Mouse (Mus musculus): ENCODE data around the gene Ankmy1.

The Ankmy1 gene

GRCm38 (mm10) chr1:92902786-92903185, at the start of gene Ankmy1:
TSS of gene Ankmy1 (minus strand) at chr1:92902906.
- DNase-seq (ENCODE audit: low read depth): no peak

DNA sequence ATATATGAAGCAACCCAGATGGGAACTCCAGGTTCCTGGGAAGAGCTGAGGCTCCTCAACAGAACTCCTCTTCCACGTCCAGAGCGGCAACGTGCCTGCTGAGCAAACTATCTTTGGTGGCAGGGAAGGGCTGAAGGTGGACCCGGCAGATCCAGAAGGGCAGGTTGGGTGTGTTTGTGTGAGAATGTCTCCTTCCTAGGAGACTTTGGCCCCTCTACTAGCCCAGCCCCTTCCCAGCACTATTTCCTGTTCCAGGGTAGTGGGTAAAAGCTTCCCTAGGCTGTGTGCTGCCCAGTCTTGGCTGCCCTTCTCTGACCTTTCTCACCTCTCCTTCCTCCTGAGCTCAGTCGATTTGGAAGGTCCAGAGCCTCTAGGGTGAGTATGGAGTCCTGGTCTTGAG, 47.9 kb upstream of the Ankmy1 start, which contains the start of gene Gpr35:
Gpr35 (plus strand) TSS at position 259 of the 400 bp plus-strand sequence.
- DNase-seq (ENCODE audit: low read depth): no peak

DNA sequence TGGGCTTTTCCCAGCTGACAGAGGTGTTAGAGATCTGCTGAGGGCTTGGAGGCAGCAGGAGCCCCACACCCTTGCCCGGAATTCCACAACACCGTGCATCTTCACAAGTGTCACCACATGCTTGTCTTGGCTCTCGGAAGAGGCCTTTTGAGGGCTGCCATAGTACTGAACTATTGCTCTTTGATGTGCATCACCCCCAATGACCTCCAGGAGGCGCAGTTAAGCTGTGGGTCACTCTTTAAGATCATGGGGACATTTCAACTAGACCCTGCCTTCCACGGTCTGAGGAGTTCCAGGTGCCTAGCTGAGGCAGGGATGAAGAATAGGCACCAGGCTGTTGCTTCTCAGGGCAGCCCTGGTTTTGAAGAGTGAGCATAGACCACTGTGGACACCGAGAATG, 46.7 kb upstream of the Ankmy1 start:
- DNase-seq (ENCODE audit: low read depth): peak; percentile 41

- no peak for DNase-seq (ENCODE audit: low read depth)
Observed at GRCm38 (mm10) chr1:92947966-92948365, 45.3 kb upstream of the Ankmy1 start.

- no peak for DNase-seq (ENCODE audit: low read depth)
Observed at GRCm38 (mm10) chr1:92943219-92943989, 40.7 kb upstream of the Ankmy1 start.

- DNase-seq (ENCODE audit: low read depth): no peak
Observed at GRCm38 (mm10) chr1:92939746-92940145, 37.0 kb upstream of the Ankmy1 start.

- DNase-seq (ENCODE audit: low read depth): no peak
Observed at GRCm38 (mm10) chr1:92937797-92938196, 35.1 kb upstream of the Ankmy1 start.

DNA sequence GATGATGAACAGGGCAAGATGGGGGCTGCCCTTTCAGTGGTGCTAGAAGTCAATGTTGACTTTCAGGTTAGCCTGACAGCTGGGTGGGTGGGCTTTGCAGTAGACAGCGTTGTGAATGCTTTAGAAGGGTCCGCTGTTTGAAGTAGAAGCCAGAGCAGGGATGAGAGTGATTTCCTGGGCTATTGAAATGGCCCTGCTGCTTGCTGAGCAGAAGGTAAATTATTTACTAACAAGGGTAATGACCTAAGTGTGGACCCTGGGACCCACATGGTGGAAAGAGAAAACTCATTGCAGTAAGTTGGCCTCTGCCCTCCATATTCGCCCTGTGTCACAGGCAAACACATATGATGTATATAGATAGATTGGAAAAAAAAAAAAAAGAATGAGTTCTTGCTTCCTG, 33.8 kb upstream of the Ankmy1 start:
- DNase-seq (ENCODE audit: low read depth): no peak

- peak; percentile 55 for DNase-seq (ENCODE audit: low read depth)
Observed at GRCm38 (mm10) chr1:92935977-92936376, 33.3 kb upstream of the Ankmy1 start.

GRCm38 (mm10) chr1:92935054-92935962, 32.6 kb upstream of the Ankmy1 start:
- DNase-seq (ENCODE audit: low read depth): peak; percentile 64

DNA sequence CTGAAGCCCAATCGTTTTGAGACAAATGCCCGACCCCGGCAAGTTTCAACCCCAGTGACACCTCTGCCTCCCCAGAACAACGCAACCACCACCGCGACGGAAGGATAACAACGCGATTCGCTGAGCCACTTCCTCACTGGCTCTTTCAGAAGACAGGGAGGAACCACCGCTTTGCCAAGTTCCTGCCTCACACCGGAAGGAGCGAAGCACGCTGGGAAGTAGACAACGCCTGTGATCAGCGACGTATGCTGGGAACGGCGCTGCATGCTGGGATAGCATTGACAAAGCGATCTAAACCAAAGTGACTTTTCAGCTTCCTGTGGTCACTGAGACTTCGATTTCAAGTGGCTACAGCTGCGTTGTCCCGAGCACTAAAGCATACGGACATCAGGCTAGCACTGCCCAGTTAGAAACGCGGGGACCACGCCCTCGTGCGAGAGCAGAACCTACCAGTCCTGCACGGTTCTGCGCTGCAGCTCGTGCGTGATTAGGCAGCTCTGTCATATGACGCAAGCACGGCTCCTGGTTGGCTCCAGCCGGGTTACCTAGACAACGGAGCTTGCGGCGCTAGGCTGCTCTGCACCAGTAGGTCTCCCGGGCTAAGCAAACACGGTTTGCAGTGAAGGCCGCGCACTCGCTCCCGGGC, 31.6 kb upstream of the Ankmy1 start, which contains the start of gene Capn10:
Capn10 (plus strand) TSS at position 195 of the 646 bp plus-strand sequence.
- peak; percentile 98 for DNase-seq (ENCODE audit: low read depth)

DNA sequence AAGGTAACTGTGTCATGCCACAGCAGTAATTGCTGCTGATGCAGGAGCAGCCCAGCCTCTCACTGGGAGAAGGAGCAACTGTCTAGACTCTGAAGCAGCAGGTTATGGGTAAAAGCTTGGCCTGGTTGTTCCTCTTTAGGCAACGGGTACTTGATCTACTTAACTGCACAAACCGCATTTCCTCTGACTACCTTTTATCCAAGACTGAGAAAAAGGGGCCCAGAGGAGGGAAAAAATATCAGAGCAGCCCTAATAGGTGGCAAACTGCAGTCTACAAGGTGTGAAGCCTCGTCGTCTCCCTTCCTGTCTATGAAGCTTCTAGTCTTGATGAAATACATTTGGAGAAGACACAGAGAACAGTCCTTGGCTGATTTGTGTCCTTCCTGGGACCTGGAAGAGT, 30.9 kb upstream of the Ankmy1 start:
- DNase-seq (ENCODE audit: low read depth): no peak

GRCm38 (mm10) chr1:92930171-92930706, 27.5 kb upstream of the Ankmy1 start:
- peak; percentile 40 for DNase-seq (ENCODE audit: low read depth)

DNA sequence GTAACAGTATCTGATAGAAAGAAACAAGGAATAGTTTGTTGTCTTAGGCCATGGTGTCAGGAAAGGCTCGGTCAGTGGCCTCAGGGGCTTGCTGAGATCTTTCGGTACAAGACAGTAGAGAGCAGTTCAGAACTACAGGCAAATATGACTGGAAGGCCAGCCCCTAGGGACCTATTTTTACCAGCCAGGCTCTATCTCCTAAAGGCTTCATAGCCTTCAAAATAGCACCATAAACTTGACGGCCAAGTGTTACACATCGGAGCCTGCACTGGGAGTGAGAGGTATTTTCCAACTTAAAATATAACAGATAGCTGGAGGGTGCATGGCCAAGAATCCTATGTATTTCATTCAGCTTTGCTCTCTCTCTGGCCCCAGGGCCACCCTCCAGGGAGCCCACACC, 18.8 kb upstream of the Ankmy1 start:
- DNase-seq (ENCODE audit: low read depth): no peak

GRCm38 (mm10) chr1:92920474-92921200, 17.9 kb upstream of the Ankmy1 start:
- DNase-seq (ENCODE audit: low read depth): no peak

DNA sequence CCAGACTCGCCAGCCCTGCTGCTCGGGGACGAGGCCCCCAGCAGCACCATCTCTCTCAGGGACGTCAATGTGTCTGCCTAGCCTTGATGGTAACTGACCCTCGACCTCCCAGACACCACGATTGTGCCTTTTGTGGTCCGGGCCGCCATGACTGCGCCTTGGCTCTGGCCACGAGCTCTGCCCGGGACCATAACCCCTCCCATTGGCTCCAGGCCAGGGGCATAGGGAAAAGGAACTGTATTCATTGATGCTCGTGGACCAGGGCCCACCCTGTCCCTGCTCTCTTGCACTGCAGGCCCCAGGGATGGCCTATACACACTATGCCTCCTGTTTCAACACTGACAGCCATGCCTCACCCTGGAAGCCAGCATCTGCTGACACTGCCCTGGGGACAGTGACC, 17.1 kb upstream of the Ankmy1 start:
- no peak for DNase-seq (ENCODE audit: low read depth)

DNA sequence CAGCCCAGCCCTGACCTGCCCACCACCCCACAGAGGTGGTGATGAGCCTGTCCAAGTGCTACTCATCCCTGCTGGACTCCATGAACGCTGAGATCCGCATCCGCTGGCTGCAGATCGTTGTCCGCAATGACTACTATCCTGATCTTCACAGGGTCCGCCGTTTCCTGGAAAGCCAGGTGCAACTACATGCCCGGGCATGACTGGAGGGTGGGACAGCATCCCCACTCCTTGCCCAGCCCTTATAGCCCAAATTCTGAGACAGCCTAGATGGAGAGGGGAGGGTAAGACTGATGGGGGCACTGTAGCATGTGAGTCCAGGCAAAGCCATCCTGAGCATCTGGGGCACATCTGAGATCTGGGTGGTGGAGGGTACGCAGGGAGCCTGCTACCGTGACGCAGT, 16.4 kb upstream of the Ankmy1 start:
- no peak for DNase-seq (ENCODE audit: low read depth)

GRCm38 (mm10) chr1:92916725-92917124, 14.0 kb upstream of the Ankmy1 start:
- no peak for DNase-seq (ENCODE audit: low read depth)

GRCm38 (mm10) chr1:92914993-92915392, 12.3 kb upstream of the Ankmy1 start:
- no peak for DNase-seq (ENCODE audit: low read depth)

GRCm38 (mm10) chr1:92914239-92914638, 11.5 kb upstream of the Ankmy1 start:
- no peak for DNase-seq (ENCODE audit: low read depth)

DNA sequence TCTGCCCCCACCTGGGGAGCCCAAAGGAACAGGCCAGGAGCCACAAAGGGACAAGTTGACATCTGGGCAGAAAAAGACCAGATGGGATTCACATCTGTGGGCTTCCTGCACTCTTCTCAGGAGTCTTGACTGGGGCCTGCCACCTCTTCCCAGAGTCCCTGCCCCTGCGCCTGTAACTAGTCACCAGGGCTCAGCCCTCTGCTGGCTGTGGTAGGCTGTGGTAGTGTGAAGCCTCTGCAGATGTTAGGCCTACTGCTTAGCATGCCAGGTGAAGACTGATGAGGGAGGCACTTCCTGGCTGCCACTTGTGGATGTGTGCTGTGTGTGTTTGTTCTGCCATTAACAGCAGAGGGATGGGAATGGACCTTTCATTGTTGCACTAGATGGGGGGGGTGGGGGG, 9.6 kb upstream of the Ankmy1 start:
- DNase-seq (ENCODE audit: low read depth): no peak

Measured in NIH3T3 (cell line).